Mouse (Mus musculus): ENCODE results near the gene 9930021J03Rik.

GRCm38 (mm10) chr19:29787997-29788396 lies 17.8 kb downstream of the 9930021J03Rik start:
- TF ChIP-seq POLR2A (IDR thresholded peaks at IDR 0.05; ENCODE audit: low read depth, low read length) (no peak), CTCF (IDR thresholded peaks at IDR 0.05; ENCODE audit: extremely low read depth, insufficient read depth, insufficient read length, insufficient replicate concordance) (no peak)

Data from spleen, adult 2 months (tissue).